Mouse (Mus musculus) CH12.LX (cell line): Measurements from ENCODE around the gene Brox. TPM values are rescaled to one million over a fixed set of nuclear protein-coding genes. Genes with fewer than 3 reads are reported as not detected.

Experiments used
- DNase-seq: peaks from one replicate; pipeline ENCODE4 v3.0.0-alpha.2; 2013; ENCODE audit errors: extremely low read depth
- H3K27ac ChIP-seq: 2 replicates; pipeline ENCODE4 v1.5.1; 2012; ENCODE audit warnings: low read depth, mild to moderate bottlenecking, control low read depth, moderate library complexity; ENCODE audit not compliant: insufficient read depth
- H3K27me3 ChIP-seq: replicated peaks from 2 replicates; pipeline ENCODE3; 2012; ENCODE audit warnings: inconsistent platforms
- H3K36me3 ChIP-seq, 2 experiments: replicated peaks in 1 of 2; 2 replicates each; pipeline versions ENCODE3 to v1.6.1; 2012; ENCODE audit warnings: inconsistent platforms in 1 of 2, low read length in 1 of 2, mild to moderate bottlenecking in 1 of 2, mixed read lengths in 1 of 2, moderate library complexity in 1 of 2; ENCODE audit not compliant: control insufficient read depth in 1 of 2, insufficient read depth in 1 of 2
- H3K4me1 ChIP-seq, 2 experiments: 2 replicates each; pipeline ENCODE4 v1.6.1; 2012; ENCODE audit warnings: inconsistent platforms in 1 of 2, moderate library complexity in 1 of 2; ENCODE audit not compliant: insufficient read depth in 2 of 2, control insufficient read depth in 1 of 2
- H3K4me2 ChIP-seq: 2 replicates; pipeline ENCODE4 v1.6.1; 2012; ENCODE audit warnings: low read depth, mild to moderate bottlenecking, control low read depth; ENCODE audit not compliant: poor library complexity, insufficient read depth, severe bottlenecking
- H3K4me3 ChIP-seq, 3 experiments: fragments of 150-350 bp in 1 of 3; sonication (generic) in 1 of 3; replicated peaks in 1 of 3; 2 replicates each; pipeline versions ENCODE3 to v1.5.1; 2011 to 2012; ENCODE audit warnings: low read depth in 2 of 3, low read length in 2 of 3, mild to moderate bottlenecking in 2 of 3, moderate library complexity in 2 of 3, control low read depth in 1 of 3, improper control_type of control experiment in 1 of 3, inconsistent platforms in 1 of 3, mixed read lengths in 1 of 3; ENCODE audit not compliant: poor library complexity in 1 of 3
- H3K79me2 ChIP-seq: replicated peaks from 2 replicates; pipeline ENCODE4 v1.6.1; 2012; ENCODE audit warnings: mild to moderate bottlenecking, moderate library complexity; ENCODE audit not compliant: control insufficient read depth, poor library complexity, insufficient read depth, severe bottlenecking; ENCODE audit errors: extremely low read depth
- H3K9ac ChIP-seq: 2 replicates; pipeline ENCODE4 v1.6.1; 2012; ENCODE audit warnings: low read depth, mild to moderate bottlenecking, control low read depth, moderate library complexity; ENCODE audit not compliant: insufficient read depth
- H3K9me3 ChIP-seq: replicated peaks from 2 replicates; pipeline ENCODE3; 2012; ENCODE audit warnings: low read length, inconsistent platforms, mixed read lengths
- CHD1 ChIP-seq: IDR thresholded peaks from 2 replicates; pipeline ENCODE4 v1.6.1; 2012; ENCODE audit warnings: low read depth, low read length, improper control_type of control experiment, inconsistent platforms
- ELF1 ChIP-seq: IDR thresholded peaks from 2 replicates; pipeline ENCODE4 v1.6.1; 2014; ENCODE audit warnings: low read depth, mild to moderate bottlenecking, inconsistent platforms, low read length, improper control_type of control experiment
- EP300 ChIP-seq: IDR thresholded peaks from 2 replicates; pipeline ENCODE4 v1.6.1; 2011; ENCODE audit warnings: low read length, improper control_type of control experiment
- ETS1 ChIP-seq: conservative IDR thresholded peaks from 2 replicates; pipeline ENCODE4 v1.6.1; 2012; ENCODE audit warnings: low read depth, mild to moderate bottlenecking, inconsistent platforms, low read length, improper control_type of control experiment, moderate library complexity
- GABPA ChIP-seq: IDR thresholded peaks from 2 replicates; pipeline ENCODE4 v1.6.1; 2012; ENCODE audit warnings: low read depth, low read length, improper control_type of control experiment, inconsistent platforms; ENCODE audit not compliant: insufficient replicate concordance
- HCFC1 ChIP-seq: IDR thresholded peaks from 2 replicates; pipeline ENCODE4 v1.6.1; 2012; ENCODE audit warnings: low read depth, mild to moderate bottlenecking, inconsistent platforms, low read length, improper control_type of control experiment
- MAX ChIP-seq: IDR thresholded peaks from 2 replicates; pipeline ENCODE4 v1.6.1; 2011; ENCODE audit warnings: low read length, improper control_type of control experiment
- MAZ ChIP-seq: IDR thresholded peaks from 2 replicates; pipeline ENCODE4 v1.6.1; 2012; ENCODE audit warnings: low read depth, mild to moderate bottlenecking, inconsistent platforms, low read length, improper control_type of control experiment, moderate library complexity
- MXI1 ChIP-seq: IDR thresholded peaks from 2 replicates; pipeline ENCODE4 v1.6.1; 2011; ENCODE audit warnings: mild to moderate bottlenecking, low read depth, low read length, improper control_type of control experiment
- NRF1 ChIP-seq: IDR thresholded peaks from 2 replicates; pipeline ENCODE4 v1.6.1; 2014; ENCODE audit warnings: low read depth, mild to moderate bottlenecking, inconsistent platforms, low read length, improper control_type of control experiment, moderate library complexity
- PAX5 ChIP-seq: IDR thresholded peaks from 2 replicates; pipeline ENCODE4 v1.6.1; 2012; ENCODE audit warnings: low read length, inconsistent platforms, mixed read lengths
- POLR2A ChIP-seq: IDR thresholded peaks from 2 replicates; pipeline ENCODE4 v1.6.1; 2011; ENCODE audit warnings: low read depth, mild to moderate bottlenecking, improper control_type of control experiment, low read length
- RCOR1 ChIP-seq: conservative IDR thresholded peaks from 2 replicates; pipeline ENCODE4 v1.6.1; 2012; ENCODE audit warnings: low read depth, mild to moderate bottlenecking, inconsistent platforms, low read length, improper control_type of control experiment
- SIN3A ChIP-seq: IDR thresholded peaks from 2 replicates; pipeline ENCODE4 v1.6.1; 2012; ENCODE audit warnings: low read length, improper control_type of control experiment, inconsistent platforms
- TCF12 ChIP-seq: IDR thresholded peaks from 2 replicates; pipeline ENCODE4 v1.6.1; 2014; ENCODE audit warnings: low read depth, mild to moderate bottlenecking, inconsistent platforms, low read length, improper control_type of control experiment
- UBTF ChIP-seq: IDR thresholded peaks from 2 replicates; pipeline ENCODE4 v1.6.1; 2012; ENCODE audit warnings: low read depth, mild to moderate bottlenecking, inconsistent platforms, low read length, improper control_type of control experiment, moderate library complexity
- ZC3H11A ChIP-seq: IDR thresholded peaks from 2 replicates; pipeline ENCODE4 v1.6.1; 2012; ENCODE audit warnings: low read depth, mild to moderate bottlenecking, inconsistent platforms, low read length, improper control_type of control experiment
- ZMIZ1 ChIP-seq: IDR thresholded peaks from 2 replicates; pipeline ENCODE4 v1.6.1; 2012; ENCODE audit warnings: low read depth, mild to moderate bottlenecking, inconsistent platforms, low read length, improper control_type of control experiment
- dilution Hi-C: fragments of 300-500 bp; cut with MboI; formaldehyde crosslinking; loops from 2 replicates; pipeline ENCODE4 v1.14.3; 2020; ENCODE audit warnings: low sequenced_read_pairs; ENCODE audit not compliant: extremely low pct_unique_long_range_greater_than_20kb, extremely low pct_ligation_motif_present
- in situ Hi-C: fragments of 300-500 bp; cut with MboI; formaldehyde crosslinking; loops from 3 replicates; pipeline ENCODE4 v1.14.3; 2019; ENCODE audit warnings: low sequenced_read_pairs, low pct_ligation_motif_present, low pct_unique_long_range_greater_than_20kb, mixed read lengths
- polyA plus RNA-seq: library from polyadenylated mRNA; unstranded; fragments of >175 nt; gene quantifications from 2 replicates; pipeline ENCODE4 v1.2.1, GENCODE M21; 2012; ENCODE audit warnings: low read depth; ENCODE audit not compliant: insufficient read length
- total RNA-seq, 2 experiments: library from RNA; depleted of rRNA; stranded (reverse); fragments of 300-350 nt in 1 of 2; fragments of >200 nt in 1 of 2; gene quantifications; 2 replicates each; pipeline ENCODE4 v1.2.3; 2012 to 2014

Brox gene
- total and polyA plus RNA-seq, 3 experiments = 20.4 to 37.8 (median 21.8) TPM

DNA sequence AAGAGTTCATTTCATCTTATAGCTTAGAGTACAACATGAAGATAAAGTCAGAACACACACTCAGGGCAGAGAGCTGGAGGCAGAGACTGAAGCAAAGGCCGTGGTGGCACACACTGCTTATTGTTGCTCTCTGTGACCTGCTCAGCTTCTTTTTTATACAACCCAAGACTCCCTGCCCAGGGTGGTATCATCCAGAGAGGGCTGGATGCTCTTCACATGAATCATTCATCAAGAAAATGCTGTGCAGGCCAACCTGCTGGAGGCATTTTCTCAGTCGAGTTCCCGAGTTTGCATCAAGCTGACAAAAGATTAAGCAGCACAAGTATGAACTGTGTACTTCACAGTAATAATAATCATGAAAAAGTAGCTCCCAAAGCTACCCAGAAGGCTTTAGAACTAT is 8.7 kb downstream of the Brox start:
- no peak overlapping the region for H3K4me3 ChIP-seq
- TF ChIP-seq ELF1 = no peak
- TF ChIP-seq MAX = no peak
- TF ChIP-seq ZMIZ1 = no peak
- TF ChIP-seq POLR2A = no peak
- no peak for TF ChIP-seq TCF12
- TF ChIP-seq UBTF = no peak
- TF ChIP-seq MAZ = no peak
- no peak overlapping the region for H3K9ac ChIP-seq
- in situ Hi-C loops = no loop called here
- H3K36me3 ChIP-seq = peaks cover 72 to 96% of the 10 kb centered on the region in 2 experiments
- H3K4me2 ChIP-seq = no peak overlapping the region
- H3K9me3 ChIP-seq = no peaks in the 10 kb centered on the region
- dilution Hi-C loops = no loop called here
- H3K27ac ChIP-seq = no peak overlapping the region
- no peaks in the 10 kb centered on the region for H3K27me3 ChIP-seq
- H3K79me2 ChIP-seq = peaks cover 3% of the 10 kb centered on the region; the same call in 1 of the 2 replicates
- DNase-seq = no peak
- no peaks in the 10 kb centered on the region for H3K4me1 ChIP-seq

DNA sequence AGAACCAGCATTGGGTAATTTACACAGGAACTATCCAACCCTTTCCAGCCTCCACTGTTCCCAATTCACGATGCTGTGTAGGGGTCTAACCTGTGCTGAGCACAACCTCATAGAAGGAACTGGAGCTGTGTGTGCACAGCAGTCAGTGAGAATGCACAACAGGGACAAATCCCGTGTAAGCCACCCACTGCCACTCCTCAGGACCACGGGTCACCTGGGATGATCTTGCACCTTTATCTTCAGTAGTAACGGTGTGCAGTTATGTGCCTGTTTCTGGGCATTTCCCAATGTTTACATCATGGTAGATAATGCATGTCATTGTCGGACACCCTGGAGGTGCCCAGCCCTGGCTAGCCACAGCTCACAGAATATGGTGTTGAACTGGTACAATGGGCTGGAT is 21.3 kb downstream of the Brox start:
- no peak overlapping the region for H3K4me3 ChIP-seq
- no peaks in the 10 kb centered on the region for H3K9me3 ChIP-seq
- H3K4me2 ChIP-seq = no peak overlapping the region
- H3K9ac ChIP-seq = no peak overlapping the region
- dilution Hi-C loops (no loop called here), in situ Hi-C loops (no loop called here)
- no peaks in the 10 kb centered on the region for H3K79me2 ChIP-seq
- peaks cover 33 to 52% of the 10 kb centered on the region in 2 experiments for H3K36me3 ChIP-seq
- peaks cover 3 to 8% of the 10 kb centered on the region in 2 experiments; a peak in 3 of 4 replicates for H3K4me1 ChIP-seq
- H3K27ac ChIP-seq = no peak overlapping the region
- no peaks in the 10 kb centered on the region for H3K27me3 ChIP-seq
- no peak for DNase-seq
- TF ChIP-seq MAZ = no peak
- no peak for TF ChIP-seq SIN3A
- TF ChIP-seq RCOR1 = no peak
- no peak for TF ChIP-seq EP300
- no peak for TF ChIP-seq ZC3H11A
- no peak for TF ChIP-seq ETS1
- TF ChIP-seq PAX5 = no peak
- no peak for TF ChIP-seq NRF1
- TF ChIP-seq HCFC1 = no peak
- TF ChIP-seq GABPA = no peak
- TF ChIP-seq CHD1 = no peak
- TF ChIP-seq POLR2A = no peak
- TF ChIP-seq MXI1 = no peak
- TF ChIP-seq ZMIZ1 = no peak
- TF ChIP-seq, all 38 proteins: peak for 0
